Mouse (Mus musculus): Measurements from ENCODE around the gene Pon1.

DNA sequence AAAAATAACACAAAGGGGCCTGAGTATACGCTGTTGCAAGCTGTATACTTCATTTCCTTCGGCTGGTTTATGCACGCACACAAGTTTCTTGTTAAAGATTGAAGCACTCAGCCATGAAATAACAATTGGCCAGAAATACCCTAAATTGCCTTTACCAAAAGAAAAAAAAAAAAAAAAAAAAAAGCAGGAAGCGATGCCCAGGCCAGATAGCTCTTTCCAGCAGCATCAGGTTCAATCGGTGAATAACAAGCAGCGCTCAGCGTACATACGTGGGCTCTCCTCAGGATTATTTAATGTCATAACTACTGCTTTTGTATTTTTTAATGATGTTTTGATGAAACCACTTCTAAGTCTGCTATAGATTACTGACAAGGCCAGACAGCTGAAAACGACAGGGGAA, 28.9 kb downstream of the Pon1 start:
- no peak for TF ChIP-seq POLR2A (IDR thresholded peaks at IDR 0.05; ENCODE audit: insufficient read depth, low read length)
- no peak for TF ChIP-seq CTCF (IDR thresholded peaks at IDR 0.05; ENCODE audit: low read depth, low read length)
- TF ChIP-seq EP300 (IDR thresholded peaks at IDR 0.05; ENCODE audit: insufficient read depth, low read depth, low read length) = no peak
